Mouse (Mus musculus) neural tube, embryonic 10.5 days (tissue): Measurements from ENCODE around the gene Rbm38.

Source experiments
- DNase-seq: peaks from one replicate; pipeline ENCODE4 v3.0.0-alpha.2; 2017; ENCODE audit warnings: low spot score; ENCODE audit errors: extremely low spot score

Rbm38 gene

GRCm38 (mm10) chr2:173057623-173058022, 37.3 kb downstream of the Rbm38 start:
- no peak for DNase-seq

- DNase-seq, result no peak
Measured at GRCm38 (mm10) chr2:173058263-173058662, 38.0 kb downstream of the Rbm38 start.

- no peak for DNase-seq
Measured at GRCm38 (mm10) chr2:173060450-173060849, 40.2 kb downstream of the Rbm38 start.

GRCm38 (mm10) chr2:173061443-173062351, 41.4 kb downstream of the Rbm38 start:
- no peak for DNase-seq

GRCm38 (mm10) chr2:173063219-173063618, 42.9 kb downstream of the Rbm38 start:
- no peak for DNase-seq

GRCm38 (mm10) chr2:173064864-173065263, 44.6 kb downstream of the Rbm38 start:
- no peak for DNase-seq

GRCm38 (mm10) chr2:173072948-173073347, 52.6 kb downstream of the Rbm38 start:
- no peak for DNase-seq

GRCm38 (mm10) chr2:173073666-173074065, 53.4 kb downstream of the Rbm38 start:
- no peak for DNase-seq

GRCm38 (mm10) chr2:173076921-173077320, 56.6 kb downstream of the Rbm38 start:
- DNase-seq, result no peak

GRCm38 (mm10) chr2:173079766-173080549, 59.7 kb downstream of the Rbm38 start:
- no peak for DNase-seq

GRCm38 (mm10) chr2:173080785-173081241, 60.5 kb downstream of the Rbm38 start:
- DNase-seq, result peak; percentile 79

- no peak for DNase-seq
Measured at GRCm38 (mm10) chr2:173082706-173083105, 62.4 kb downstream of the Rbm38 start.

GRCm38 (mm10) chr2:173083106-173083505, 62.8 kb downstream of the Rbm38 start:
- no peak for DNase-seq

- DNase-seq, result peak; percentile 13
Measured at GRCm38 (mm10) chr2:173083712-173084475, 63.6 kb downstream of the Rbm38 start.
